Mouse (Mus musculus): ENCODE results near the gene Prpf6. TPM values are rescaled to one million over a fixed set of nuclear protein-coding genes. Genes with fewer than 3 reads are reported as not detected.

The Prpf6 gene
- polyA plus RNA-seq, 1 experiment = 80.1 TPM

DNA sequence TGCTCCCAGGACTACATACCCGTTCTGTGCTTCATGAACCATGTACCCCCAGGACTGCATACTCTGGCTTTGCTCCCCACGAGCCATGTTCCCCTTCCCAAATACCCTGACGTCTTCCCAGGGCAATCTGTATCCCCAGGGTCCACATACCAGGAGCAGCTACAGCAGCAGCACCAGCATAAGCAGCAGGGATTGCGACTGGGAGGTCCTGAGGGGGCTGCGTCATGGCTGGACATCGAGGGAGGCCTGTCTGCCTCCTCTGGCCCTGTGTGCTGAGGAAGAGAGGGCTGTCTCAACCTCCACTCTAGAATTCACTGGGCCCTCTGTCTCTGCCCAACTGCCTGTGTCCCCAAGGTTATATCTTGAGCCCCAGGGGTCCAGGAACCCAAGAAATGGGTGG lies 99.4 kb downstream of the Prpf6 start:
- Histone ChIP-seq H3K9me3 (replicated peaks; ENCODE audit: control insufficient read depth, insufficient read depth, low read length, poor library complexity, severe bottlenecking) (no peaks in the 10 kb centered on the region), H3K9ac (ENCODE audit: low read depth, poor library complexity, severe bottlenecking) (no peak overlapping the region), H3K4me3 (ENCODE audit: low read depth, low read length) (no peak overlapping the region), H3K36me3 (ENCODE audit: control insufficient read depth, insufficient read depth, low read length, poor library complexity, severe bottlenecking) (0 out of 2 replicates have a peak, but pooled peaks cover 4% of the 10 kb centered on the region), H3K27me3 (ENCODE audit: control insufficient read depth, insufficient read depth, low read length, poor library complexity, severe bottlenecking) (no peaks in the 10 kb centered on the region), H3K4me1 (ENCODE audit: control insufficient read depth, insufficient read depth, low read length) (no peaks in the 10 kb centered on the region), H3K27ac (ENCODE audit: insufficient read depth, low read length) (no peak overlapping the region)
- TF ChIP-seq CTCF (IDR thresholded peaks at IDR 0.05; ENCODE audit: low read depth, low read length) (no peak), EP300 (IDR thresholded peaks at IDR 0.05; ENCODE audit: insufficient read depth, low read depth, low read length) (no peak), POLR2A (IDR thresholded peaks at IDR 0.05; ENCODE audit: insufficient read depth, low read length) (no peak)

- no peak for TF ChIP-seq POLR2A (IDR thresholded peaks at IDR 0.05; ENCODE audit: insufficient read depth, low read length)
- TF ChIP-seq CTCF (IDR thresholded peaks at IDR 0.05; ENCODE audit: low read depth, low read length) = no peak
- no peak for TF ChIP-seq EP300 (IDR thresholded peaks at IDR 0.05; ENCODE audit: insufficient read depth, low read depth, low read length)
- Histone ChIP-seq H3K27me3 (ENCODE audit: control insufficient read depth, insufficient read depth, low read length, poor library complexity, severe bottlenecking) (no peaks in the 10 kb centered on the region), H3K36me3 (ENCODE audit: control insufficient read depth, insufficient read depth, low read length, poor library complexity, severe bottlenecking) (0 out of 2 replicates have a peak, but pooled peaks cover 4% of the 10 kb centered on the region), H3K4me3 (ENCODE audit: low read depth, low read length) (no peak overlapping the region), H3K4me1 (ENCODE audit: control insufficient read depth, insufficient read depth, low read length) (no peaks in the 10 kb centered on the region), H3K9ac (ENCODE audit: low read depth, poor library complexity, severe bottlenecking) (no peak overlapping the region), H3K9me3 (replicated peaks; ENCODE audit: control insufficient read depth, insufficient read depth, low read length, poor library complexity, severe bottlenecking) (no peaks in the 10 kb centered on the region), H3K27ac (ENCODE audit: insufficient read depth, low read length) (no peak overlapping the region)
These were observed 99.9 kb downstream of the Prpf6 start for GRCm38 (mm10) chr2:181691571-181691970.

DNA sequence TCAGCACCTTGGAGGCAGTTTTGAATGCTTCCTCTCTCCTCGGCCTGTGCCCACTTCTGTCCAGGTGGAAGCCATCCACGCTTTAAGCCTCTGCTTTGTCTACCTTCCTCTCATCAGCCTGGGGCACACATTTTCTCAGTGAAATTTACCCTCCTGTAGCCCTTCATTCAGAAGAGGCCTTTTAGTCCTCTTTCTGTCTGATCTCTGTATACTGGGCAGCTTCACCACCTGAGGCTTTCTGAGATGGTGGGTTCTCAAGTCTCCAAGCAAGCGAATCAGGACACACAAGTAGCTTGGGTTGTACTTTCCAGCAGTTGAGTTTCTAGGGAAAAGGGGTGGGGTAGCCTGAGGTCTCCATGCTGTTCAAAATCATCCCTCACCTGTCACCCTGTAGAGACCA lies 100.6 kb downstream of the Prpf6 start:
- Histone ChIP-seq H3K4me3 (ENCODE audit: low read depth, low read length) (no peak overlapping the region), H3K27me3 (ENCODE audit: control insufficient read depth, insufficient read depth, low read length, poor library complexity, severe bottlenecking) (no peaks in the 10 kb centered on the region), H3K4me1 (ENCODE audit: control insufficient read depth, insufficient read depth, low read length) (no peaks in the 10 kb centered on the region), H3K36me3 (ENCODE audit: control insufficient read depth, insufficient read depth, low read length, poor library complexity, severe bottlenecking) (0 out of 2 replicates have a peak, but pooled peaks cover 4% of the 10 kb centered on the region), H3K27ac (ENCODE audit: insufficient read depth, low read length) (no peak overlapping the region), H3K9ac (ENCODE audit: low read depth, poor library complexity, severe bottlenecking) (no peak overlapping the region), H3K9me3 (replicated peaks; ENCODE audit: control insufficient read depth, insufficient read depth, low read length, poor library complexity, severe bottlenecking) (no peaks in the 10 kb centered on the region)
- TF ChIP-seq EP300 (IDR thresholded peaks at IDR 0.05; ENCODE audit: insufficient read depth, low read depth, low read length) = no peak
- no peak for TF ChIP-seq POLR2A (IDR thresholded peaks at IDR 0.05; ENCODE audit: insufficient read depth, low read length)
- no peak for TF ChIP-seq CTCF (IDR thresholded peaks at IDR 0.05; ENCODE audit: low read depth, low read length)

DNA sequence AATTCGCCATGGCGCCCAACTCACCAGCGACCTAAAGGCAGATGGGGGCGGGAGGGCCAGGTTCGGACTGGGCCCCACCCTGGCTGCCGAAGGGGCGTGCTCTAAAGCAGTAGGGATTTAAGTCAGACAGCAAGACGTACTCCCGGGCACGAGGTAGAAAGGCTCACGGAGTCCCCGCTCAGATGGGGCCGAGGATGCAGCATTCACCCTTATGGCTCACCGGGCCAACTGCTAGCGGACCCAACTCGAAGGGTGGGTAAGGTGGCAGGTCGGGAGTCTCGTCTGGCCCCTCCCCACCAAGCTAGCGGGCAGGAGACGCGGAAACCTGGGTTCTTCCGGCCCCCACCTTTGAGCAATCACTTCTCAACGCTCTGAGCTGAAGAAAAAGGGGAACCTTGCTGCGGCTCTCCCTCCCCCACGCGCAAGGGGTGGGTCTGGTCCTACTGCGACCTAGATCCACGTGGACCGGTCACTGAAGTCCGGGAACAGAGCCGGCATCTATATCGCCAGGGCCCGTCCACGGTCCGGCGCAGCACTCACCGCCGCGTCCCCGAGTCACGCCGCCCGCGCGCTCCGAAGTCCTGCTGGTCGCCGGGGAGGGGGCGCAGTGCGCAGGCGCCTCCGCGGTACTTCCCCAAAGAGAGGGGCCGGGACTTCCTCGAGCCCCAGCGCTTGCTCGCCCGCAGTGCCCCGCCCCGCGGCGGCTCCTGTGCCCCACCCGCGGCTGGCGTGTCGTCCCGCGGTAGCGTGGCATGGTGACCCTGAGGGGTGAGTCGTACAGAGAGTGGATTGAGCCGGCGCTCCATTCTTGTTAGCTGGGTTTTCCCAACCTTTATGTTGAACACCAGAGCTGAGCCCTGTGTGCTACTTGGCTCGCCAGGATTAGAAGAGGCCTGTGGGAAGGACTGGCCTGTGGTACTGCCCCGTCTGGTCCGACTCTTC lies 101.9 kb downstream of the Prpf6 start, which contains the start of gene Rgs19:
Gene Rgs19, minus strand, starts transcription at position 639 of the 942 bp plus-strand sequence.
- peak within 1 kb of the TSS; percentile 83 for H3K4me3 ChIP-seq (ENCODE audit: low read depth, low read length)
- H3K36me3 ChIP-seq (ENCODE audit: control insufficient read depth, insufficient read depth, low read length, poor library complexity, severe bottlenecking) = 0 out of 2 replicates have a peak, but pooled peaks cover 4% of the 10 kb centered on the region
- no peaks in the 10 kb centered on the region for H3K27me3 ChIP-seq (ENCODE audit: control insufficient read depth, insufficient read depth, low read length, poor library complexity, severe bottlenecking)
- H3K9ac ChIP-seq (ENCODE audit: low read depth, poor library complexity, severe bottlenecking) = peak within 1 kb of the TSS; percentile 91
- H3K4me1 ChIP-seq (ENCODE audit: control insufficient read depth, insufficient read depth, low read length) = no peaks in the 10 kb centered on the region
- H3K27ac ChIP-seq (ENCODE audit: insufficient read depth, low read length) = no peak within 1 kb of the TSS
- TF ChIP-seq CTCF (IDR thresholded peaks at IDR 0.05; ENCODE audit: low read depth, low read length) (no peak), EP300 (IDR thresholded peaks at IDR 0.05; ENCODE audit: insufficient read depth, low read depth, low read length) (no peak), POLR2A (IDR thresholded peaks at IDR 0.05; ENCODE audit: insufficient read depth, low read length) (peak; percentile 10)
- no peaks in the 10 kb centered on the region for H3K9me3 ChIP-seq (replicated peaks; ENCODE audit: control insufficient read depth, insufficient read depth, low read length, poor library complexity, severe bottlenecking)

GRCm38 (mm10) chr2:181694581-181694980 lies 102.9 kb downstream of the Prpf6 start:
- Histone ChIP-seq H3K4me3 (ENCODE audit: low read depth, low read length) (no peak overlapping the region), H3K36me3 (ENCODE audit: control insufficient read depth, insufficient read depth, low read length, poor library complexity, severe bottlenecking) (no peaks in the 10 kb centered on the region), H3K4me1 (ENCODE audit: control insufficient read depth, insufficient read depth, low read length) (no peaks in the 10 kb centered on the region), H3K9ac (ENCODE audit: low read depth, poor library complexity, severe bottlenecking) (peak overlapping the region; percentile 91; the same call in 1 of the 2 replicates), H3K27ac (ENCODE audit: insufficient read depth, low read length) (no peak overlapping the region), H3K27me3 (ENCODE audit: control insufficient read depth, insufficient read depth, low read length, poor library complexity, severe bottlenecking) (no peaks in the 10 kb centered on the region), H3K9me3 (replicated peaks; ENCODE audit: control insufficient read depth, insufficient read depth, low read length, poor library complexity, severe bottlenecking) (no peaks in the 10 kb centered on the region)
- TF ChIP-seq POLR2A (IDR thresholded peaks at IDR 0.05; ENCODE audit: insufficient read depth, low read length) (no peak), CTCF (IDR thresholded peaks at IDR 0.05; ENCODE audit: low read depth, low read length) (no peak), EP300 (IDR thresholded peaks at IDR 0.05; ENCODE audit: insufficient read depth, low read depth, low read length) (no peak)

DNA sequence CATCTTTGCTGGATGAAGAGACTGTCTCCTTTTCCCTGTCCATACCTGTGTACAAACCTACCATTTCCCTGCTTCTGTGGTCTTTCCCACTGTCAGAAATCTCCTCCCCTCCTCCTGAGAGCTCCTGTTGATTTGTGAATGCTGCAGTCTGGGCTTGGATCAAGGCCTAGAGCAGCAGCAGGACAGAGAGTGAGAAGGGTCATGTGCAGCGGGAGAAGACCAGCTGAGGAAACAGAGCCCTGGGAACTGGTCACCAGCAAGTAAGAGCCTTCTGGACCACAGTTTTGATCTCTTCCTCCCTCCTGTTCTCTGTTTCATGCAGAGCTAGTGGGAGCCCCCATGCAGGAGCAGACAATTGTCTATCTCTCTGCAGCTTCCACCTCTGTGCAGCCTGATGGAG lies 104.1 kb downstream of the Prpf6 start:
- Histone ChIP-seq H3K27ac (ENCODE audit: insufficient read depth, low read length) (no peak overlapping the region), H3K4me1 (ENCODE audit: control insufficient read depth, insufficient read depth, low read length) (no peaks in the 10 kb centered on the region), H3K4me3 (ENCODE audit: low read depth, low read length) (no peak overlapping the region), H3K9ac (ENCODE audit: low read depth, poor library complexity, severe bottlenecking) (no peak overlapping the region), H3K27me3 (ENCODE audit: control insufficient read depth, insufficient read depth, low read length, poor library complexity, severe bottlenecking) (no peaks in the 10 kb centered on the region), H3K9me3 (replicated peaks; ENCODE audit: control insufficient read depth, insufficient read depth, low read length, poor library complexity, severe bottlenecking) (no peaks in the 10 kb centered on the region), H3K36me3 (ENCODE audit: control insufficient read depth, insufficient read depth, low read length, poor library complexity, severe bottlenecking) (no peaks in the 10 kb centered on the region)
- no peak for TF ChIP-seq EP300 (IDR thresholded peaks at IDR 0.05; ENCODE audit: insufficient read depth, low read depth, low read length)
- TF ChIP-seq POLR2A (IDR thresholded peaks at IDR 0.05; ENCODE audit: insufficient read depth, low read length) = no peak
- TF ChIP-seq CTCF (IDR thresholded peaks at IDR 0.05; ENCODE audit: low read depth, low read length) = no peak

Measured in ES-Bruce4 (cell line).